Mouse (Mus musculus): ENCODE data around the gene Hist2h2ac. TPM values are rescaled to one million over a fixed set of nuclear protein-coding genes. Genes with fewer than 3 reads are reported as not detected.

The Hist2h2ac gene
- polyA plus RNA-seq, 1 experiment from 2014 or later, result 13.3 TPM

- 22% methylated on average over 18 of the region's 18 CpGs for WGBS
- no peaks in the 10 kb centered on the region for H3K27me3 ChIP-seq
- peak overlapping the region; percentile 99 for H3K27ac ChIP-seq
- peak overlapping the region; percentile 99 for H3K4me2 ChIP-seq
- peaks cover 28% of the 10 kb centered on the region for H3K36me3 ChIP-seq (ENCODE audit: poor library complexity, severe bottlenecking)
- H3K9me3 ChIP-seq (replicated peaks), result no peaks in the 10 kb centered on the region
- H3K4me3 ChIP-seq, result peak overlapping the region; percentile 96
- H3K4me1 ChIP-seq, result peaks cover 41% of the 10 kb centered on the region
- ATAC-seq, result peak; percentile 27
- peak overlapping the region; percentile 92 for H3K9ac ChIP-seq
These were observed 49.0 kb downstream of the Hist2h2ac start for GRCm38 (mm10) chr3:96171583-96172196.

GRCm38 (mm10) chr3:96170976-96171545 is 49.6 kb downstream of the Hist2h2ac start:
- WGBS, result 74% methylated on average over 10 of the region's 10 CpGs
- Histone ChIP-seq H3K27ac (peak overlapping the region; percentile 99), H3K9me3 (replicated peaks) (no peaks in the 10 kb centered on the region), H3K4me2 (peak overlapping the region; percentile 99), H3K9ac (peak overlapping the region; percentile 92), H3K27me3 (no peaks in the 10 kb centered on the region), H3K4me1 (peaks cover 41% of the 10 kb centered on the region), H3K36me3 (ENCODE audit: poor library complexity, severe bottlenecking) (peaks cover 22% of the 10 kb centered on the region), H3K4me3 (peak overlapping the region; percentile 96)
- ATAC-seq, result no peak

Small RNAs within 50 kb of the gene (microRNA-seq; reads per million reads assigned to microRNA genes)
- gene Gm44492 (not detected), gene Gm47311 (not detected), gene Gm47313 (not detected)

Other genes with a start within 250 kb of the Hist2h2ac start
- gene Plekho1, start 224.9 kb downstream of the Hist2h2ac start, polyA plus RNA-seq (2015; fragmentation: Nextera tagmentation; extraction: Ambion mirVana), result 80.4 and 85.1 TPM in 2 replicates
- 51.9 and 62.2 TPM in 2 replicates for gene Vps45, start 162.4 kb downstream of the Hist2h2ac start, polyA plus RNA-seq (2015; fragmentation: Nextera tagmentation; extraction: Ambion mirVana)
- gene Otud7b, start 116.4 kb downstream of the Hist2h2ac start, polyA plus RNA-seq (2015; fragmentation: Nextera tagmentation; extraction: Ambion mirVana), result 11.9 and 12.4 TPM in 2 replicates
- gene Mtmr11, start 58.9 kb downstream of the Hist2h2ac start, polyA plus RNA-seq (2015; fragmentation: Nextera tagmentation; extraction: Ambion mirVana), result 9.0 and 12.9 TPM in 2 replicates
- 161 and 181 TPM in 2 replicates for gene Sf3b4, start 48.5 kb downstream of the Hist2h2ac start, polyA plus RNA-seq (2015; fragmentation: Nextera tagmentation; extraction: Ambion mirVana)
- gene Sv2a, start 39.7 kb downstream of the Hist2h2ac start, polyA plus RNA-seq (2015; fragmentation: Nextera tagmentation; extraction: Ambion mirVana), result 29.3 and 37.9 TPM in 2 replicates
- 82.2 and 86.6 TPM in 2 replicates for gene Bola1, start 1.2 kb downstream of the Hist2h2ac start, polyA plus RNA-seq (2015; fragmentation: Nextera tagmentation; extraction: Ambion mirVana)
- 0.78 and 2.2 TPM in 2 replicates for gene Hist2h2ab, start 1.0 kb downstream of the Hist2h2ac start, polyA plus RNA-seq (2015; fragmentation: Nextera tagmentation; extraction: Ambion mirVana)
- 10.7 and 11.0 TPM in 2 replicates for gene Hist2h2be, start 239 bp upstream of the Hist2h2ac start, polyA plus RNA-seq (2015; fragmentation: Nextera tagmentation; extraction: Ambion mirVana)
- 14.7 and 15.0 TPM in 2 replicates for gene Hist2h3c2, start 18.2 kb upstream of the Hist2h2ac start, polyA plus RNA-seq (2015; fragmentation: Nextera tagmentation; extraction: Ambion mirVana)
- 74.1 and 91.2 TPM in 2 replicates for gene Hist2h2aa2, start 19.4 kb upstream of the Hist2h2ac start, polyA plus RNA-seq (2015; fragmentation: Nextera tagmentation; extraction: Ambion mirVana)
- gene Hist2h2aa1, start 24.6 kb upstream of the Hist2h2ac start, polyA plus RNA-seq (2015; fragmentation: Nextera tagmentation; extraction: Ambion mirVana), result 46.4 and 48.0 TPM in 2 replicates
- gene Hist2h3c1, start 25.8 kb upstream of the Hist2h2ac start, polyA plus RNA-seq (2015; fragmentation: Nextera tagmentation; extraction: Ambion mirVana), result 0.34 and 0.93 TPM in 2 replicates
- 22.4 and 24.3 TPM in 2 replicates for gene Hist2h4, start 42.4 kb upstream of the Hist2h2ac start, polyA plus RNA-seq (2015; fragmentation: Nextera tagmentation; extraction: Ambion mirVana)
- gene Hist2h3b, start 47.8 kb upstream of the Hist2h2ac start, polyA plus RNA-seq (2015; fragmentation: Nextera tagmentation; extraction: Ambion mirVana), result 105 and 122 TPM in 2 replicates
- gene Hist2h2bb, start 48.9 kb upstream of the Hist2h2ac start, polyA plus RNA-seq (2015; fragmentation: Nextera tagmentation; extraction: Ambion mirVana), result 16.0 and 19.8 TPM in 2 replicates
- 0.56 and 1.0 TPM in 2 replicates for gene Fcgr1, start 73.1 kb upstream of the Hist2h2ac start, polyA plus RNA-seq (2015; fragmentation: Nextera tagmentation; extraction: Ambion mirVana)
- not detected in 2 replicates for gene BC107364, start 231.4 kb upstream of the Hist2h2ac start, polyA plus RNA-seq (2015; fragmentation: Nextera tagmentation; extraction: Ambion mirVana)